Comparison of ENCODE assay signal across 11 mouse cellular contexts in genomic region chr4:53327382-53328165, GRCm38 (mm10).
DNase-seq lines count a peak whose midpoint lies in the region; ATAC-seq and TF ChIP-seq lines count a peak whose summit lies in the region.
"Had no signal": no experiment of that assay in that cellular context is flagged by ENCODE, and none has a peak within 500 bp of the region (broad histone marks: within the 10 kb centered on the region; RNA-seq: fewer than 3 reads in every experiment).

No protein-coding gene starts in this region.

- no peaks in the 10 kb centered on the region for H3K4me1 ChIP-seq in forebrain, embryonic 14.5 days (ENCODE audit: control insufficient read depth, insufficient read depth, low read length)
- H3K4me1 ChIP-seq in forebrain, postnatal 0 days (ENCODE audit: insufficient read depth): no peaks in the 10 kb centered on the region
- no peaks in the 10 kb centered on the region for H3K4me1 ChIP-seq in stomach, embryonic 16.5 days (ENCODE audit: control insufficient read depth, insufficient read depth, low read length)

- intact Hi-C loops in left cerebral cortex, postnatal 4 days (cut with DNase I): no loop called here

- DNase-seq in forebrain, embryonic 14.5 days (ENCODE audit: low spot score): peak; percentile 22
- DNase-seq in forebrain, postnatal 0 days: no peak
- peak; percentile 8 for DNase-seq in left cerebral cortex, postnatal 4 days
- no peak for DNase-seq in left cerebral cortex, adult 8-10 months (ENCODE audit: low spot score in 2 of 2)
- DNase-seq in ZHBTc4 (ENCODE audit: low read depth, low spot score): peak; percentile 72
- no peak for DNase-seq in ovary, postnatal 36 days (ENCODE audit: low spot score)
- DNase-seq in thymus, postnatal 0 days (ENCODE audit: low spot score): no peak

- H3K27me3 ChIP-seq in forebrain, embryonic 14.5 days (replicated peaks; ENCODE audit: control insufficient read depth, insufficient read depth, low read length): no peaks in the 10 kb centered on the region
- no peaks in the 10 kb centered on the region for H3K27me3 ChIP-seq in forebrain, postnatal 0 days (ENCODE audit: insufficient read depth, low read length)
- no peaks in the 10 kb centered on the region for H3K27me3 ChIP-seq in stomach, embryonic 16.5 days (ENCODE audit: control insufficient read depth, insufficient read depth, low read length)
- H3K27me3 ChIP-seq: limb, embryonic 12.5 days had no signal

- H3K4me3 ChIP-seq in forebrain, embryonic 14.5 days (ENCODE audit: low read depth, low read length): no peak overlapping the region
- H3K4me3 ChIP-seq in forebrain, postnatal 0 days (ENCODE audit: low read depth, low read length): no peak overlapping the region
- H3K4me3 ChIP-seq in stomach, embryonic 16.5 days (replicated peaks; ENCODE audit: low read length): no peak overlapping the region
- H3K4me3 ChIP-seq: limb, embryonic 12.5 days; myocyte had no signal

- no peaks in the 10 kb centered on the region for H3K36me3 ChIP-seq in forebrain, embryonic 14.5 days (ENCODE audit: control insufficient read depth, insufficient read depth, low read length)
- H3K36me3 ChIP-seq in forebrain, postnatal 0 days (ENCODE audit: insufficient read depth): no peaks in the 10 kb centered on the region
- no peaks in the 10 kb centered on the region for H3K36me3 ChIP-seq in stomach, embryonic 16.5 days (ENCODE audit: control insufficient read depth, insufficient read depth, low read length)
- H3K36me3 ChIP-seq: limb, embryonic 12.5 days had no signal

- H3K9me3 ChIP-seq in forebrain, embryonic 14.5 days (replicated peaks; ENCODE audit: control insufficient read depth, low read length): no peaks in the 10 kb centered on the region
- no peaks in the 10 kb centered on the region for H3K9me3 ChIP-seq in forebrain, postnatal 0 days (ENCODE audit: low read length)
- H3K9me3 ChIP-seq in stomach, embryonic 16.5 days (replicated peaks; ENCODE audit: control insufficient read depth, low read length): no peaks in the 10 kb centered on the region
- H3K9me3 ChIP-seq: limb, embryonic 12.5 days had no signal

- 60% methylated on average over 7 of the region's 7 CpGs for WGBS in forebrain, embryonic 14.5 days
- 63% methylated on average over 7 of the region's 7 CpGs for WGBS in forebrain, postnatal 0 days
- 60% methylated on average over 7 of the region's 7 CpGs for WGBS in stomach, embryonic 16.5 days

- peak; percentile 34; the same call in 1 of the 2 replicates for ATAC-seq in forebrain, embryonic 14.5 days
- ATAC-seq in forebrain, postnatal 0 days: no peak
- peak; percentile 47; the same call in 1 of the 2 replicates for ATAC-seq in stomach, embryonic 16.5 days (ENCODE audit: insufficient read depth, low FRiP score)

- H3K4me2 ChIP-seq in forebrain, embryonic 14.5 days (ENCODE audit: low read length): no peak overlapping the region
- H3K4me2 ChIP-seq in forebrain, postnatal 0 days (ENCODE audit: low read depth): no peak overlapping the region
- no peak overlapping the region for H3K4me2 ChIP-seq in stomach, embryonic 16.5 days (ENCODE audit: low read depth, low read length)
- H3K4me2 ChIP-seq: limb, embryonic 12.5 days had no signal

- H3K9ac ChIP-seq in forebrain, embryonic 14.5 days (ENCODE audit: low read length): no peak overlapping the region
- H3K9ac ChIP-seq in forebrain, postnatal 0 days: no peak overlapping the region
- H3K9ac ChIP-seq in stomach, embryonic 16.5 days (ENCODE audit: low read length): no peak overlapping the region
- H3K9ac ChIP-seq: limb, embryonic 12.5 days had no signal

- no peak overlapping the region for H3K27ac ChIP-seq in forebrain, embryonic 14.5 days (ENCODE audit: low read depth, low read length)
- no peak overlapping the region for H3K27ac ChIP-seq in forebrain, postnatal 0 days (ENCODE audit: low read depth, low read length)
- H3K27ac ChIP-seq in stomach, embryonic 16.5 days (ENCODE audit: low read length): no peak overlapping the region
- H3K27ac ChIP-seq: limb, embryonic 12.5 days; macrophage had no signal

- TF ChIP-seq CTCF in forebrain, postnatal 0 days (IDR thresholded peaks at IDR 0.05; ENCODE audit: low read depth): no peak

Comparison
In these comparisons a context has a peak if more than half of its experiments do, and no peak if none do; other contexts are left out.
1. DNase-seq: peak in forebrain, embryonic 14.5 days (single experiment), left cerebral cortex, postnatal 4 days (single experiment) and ZHBTc4 (single experiment); none in forebrain, postnatal 0 days (single experiment), left cerebral cortex, adult 8-10 months (0 of 2), ovary, postnatal 36 days (single experiment) and thymus, postnatal 0 days (single experiment).